Mouse (Mus musculus): Measurements from ENCODE around the gene Zfp710. TPM values are rescaled to one million over a fixed set of nuclear protein-coding genes. Genes with fewer than 3 reads are reported as not detected.

Gene Zfp710
- total RNA-seq, 1 experiment, result 39.8 TPM

GRCm38 (mm10) chr7:79994476-79994875 is 30.1 kb upstream of the Zfp710 start:
- Histone ChIP-seq H3K9me3 (ENCODE audit: control insufficient read depth, insufficient read depth, low read depth, low read length) (no peaks in the 10 kb centered on the region), H3K4me1 (ENCODE audit: control insufficient read depth in 2 of 2, insufficient read depth in 2 of 2, low read length in 2 of 2, poor library complexity in 1 of 2) (no peaks in the 10 kb centered on the region; a peak in 1 of 4 replicates), H3K9ac (ENCODE audit: insufficient read depth, low read depth, low read length, poor library complexity, severe bottlenecking) (0 out of 2 replicates have a peak overlapping the region, but pooled peaks have one; percentile 34), H3K4me3 (ENCODE audit: insufficient read depth in 1 of 2, low read depth in 1 of 2, low read length in 2 of 2, poor library complexity in 1 of 2, severe bottlenecking in 1 of 2) (peak overlapping the region; percentile 52 to 70; a peak in 3 of 4 replicates), H3K27ac (ENCODE audit: insufficient read depth, low read depth, low read length, poor library complexity, severe bottlenecking) (no peak overlapping the region), H3K36me3 (ENCODE audit: control insufficient read depth, insufficient read depth, low read length, poor library complexity, severe bottlenecking) (no peaks in the 10 kb centered on the region)
- DNase-seq (ENCODE audit: low read depth, low spot score), result peak; percentile 39
- TF ChIP-seq ZC3H11A (IDR thresholded peaks at IDR 0.05; ENCODE audit: borderline replicate concordance, low read depth, low read length) (peak; percentile 41; the same call in 1 of the 2 replicates), CHD2 (IDR thresholded peaks at IDR 0.05; ENCODE audit: low read depth, low read length) (no peak)
- in situ Hi-C loops (cut with MboI; ENCODE audit: low sequenced_read_pairs in 2 of 2, unreplicated experiment in 2 of 2), result no loop called here

GRCm38 (mm10) chr7:79997761-79998160 is 26.9 kb upstream of the Zfp710 start:
- Histone ChIP-seq H3K9ac (ENCODE audit: insufficient read depth, low read depth, low read length, poor library complexity, severe bottlenecking) (no peak overlapping the region), H3K4me3 (ENCODE audit: insufficient read depth in 1 of 2, low read depth in 1 of 2, low read length in 2 of 2, poor library complexity in 1 of 2, severe bottlenecking in 1 of 2) (no peak overlapping the region), H3K4me1 (ENCODE audit: control insufficient read depth in 2 of 2, insufficient read depth in 2 of 2, low read length in 2 of 2, poor library complexity in 1 of 2) (no peaks in the 10 kb centered on the region; a peak in 1 of 4 replicates), H3K36me3 (ENCODE audit: control insufficient read depth, insufficient read depth, low read length, poor library complexity, severe bottlenecking) (no peaks in the 10 kb centered on the region), H3K27ac (ENCODE audit: insufficient read depth, low read depth, low read length, poor library complexity, severe bottlenecking) (no peak overlapping the region), H3K9me3 (ENCODE audit: control insufficient read depth, insufficient read depth, low read depth, low read length) (no peaks in the 10 kb centered on the region)
- DNase-seq (ENCODE audit: low read depth, low spot score), result no peak
- in situ Hi-C loops (cut with MboI; ENCODE audit: low sequenced_read_pairs in 2 of 2, unreplicated experiment in 2 of 2), result no loop called here
- TF ChIP-seq HCFC1 (IDR thresholded peaks at IDR 0.05; ENCODE audit: borderline replicate concordance, insufficient read depth, low read length) (no peak), ZC3H11A (IDR thresholded peaks at IDR 0.05; ENCODE audit: borderline replicate concordance, low read depth, low read length) (no peak), ZNF384 (IDR thresholded peaks at IDR 0.05; ENCODE audit: low read depth, low read length) (no peak), MAFK (IDR thresholded peaks at IDR 0.05; ENCODE audit: insufficient read depth, low read depth, low read length) (no peak), CHD2 (IDR thresholded peaks at IDR 0.05; ENCODE audit: low read depth, low read length) (no peak)

- H3K4me1 ChIP-seq (ENCODE audit: control insufficient read depth in 2 of 2, insufficient read depth in 2 of 2, low read length in 2 of 2, poor library complexity in 1 of 2), result peaks cover 0 to 3% of the 10 kb centered on the region in 2 experiments; a peak in 2 of 4 replicates
- H3K36me3 ChIP-seq (ENCODE audit: control insufficient read depth, insufficient read depth, low read length, poor library complexity, severe bottlenecking), result no peaks in the 10 kb centered on the region
- no peak overlapping the region for H3K4me3 ChIP-seq (ENCODE audit: insufficient read depth in 1 of 2, low read depth in 1 of 2, low read length in 2 of 2, poor library complexity in 1 of 2, severe bottlenecking in 1 of 2)
- no peak overlapping the region for H3K27ac ChIP-seq (ENCODE audit: insufficient read depth, low read depth, low read length, poor library complexity, severe bottlenecking)
- no peaks in the 10 kb centered on the region for H3K9me3 ChIP-seq (ENCODE audit: control insufficient read depth, insufficient read depth, low read depth, low read length)
- no peak for TF ChIP-seq ZC3H11A (IDR thresholded peaks at IDR 0.05; ENCODE audit: borderline replicate concordance, low read depth, low read length)
- TF ChIP-seq MAFK (IDR thresholded peaks at IDR 0.05; ENCODE audit: insufficient read depth, low read depth, low read length), result no peak
- TF ChIP-seq HCFC1 (IDR thresholded peaks at IDR 0.05; ENCODE audit: borderline replicate concordance, insufficient read depth, low read length), result no peak
- TF ChIP-seq CHD2 (IDR thresholded peaks at IDR 0.05; ENCODE audit: low read depth, low read length), result no peak
- TF ChIP-seq ZNF384 (IDR thresholded peaks at IDR 0.05; ENCODE audit: low read depth, low read length), result no peak
- DNase-seq (ENCODE audit: low read depth, low spot score), result no peak
- no peak overlapping the region for H3K9ac ChIP-seq (ENCODE audit: insufficient read depth, low read depth, low read length, poor library complexity, severe bottlenecking)
- in situ Hi-C loops (cut with MboI; ENCODE audit: low sequenced_read_pairs in 2 of 2, unreplicated experiment in 2 of 2), result no loop called here
Observed at GRCm38 (mm10) chr7:80002353-80003055, 22.1 kb upstream of the Zfp710 start.

- TF ChIP-seq ZNF384 (IDR thresholded peaks at IDR 0.05; ENCODE audit: low read depth, low read length) (no peak), ZC3H11A (IDR thresholded peaks at IDR 0.05; ENCODE audit: borderline replicate concordance, low read depth, low read length) (no peak), HCFC1 (IDR thresholded peaks at IDR 0.05; ENCODE audit: borderline replicate concordance, insufficient read depth, low read length) (no peak), MAFK (IDR thresholded peaks at IDR 0.05; ENCODE audit: insufficient read depth, low read depth, low read length) (no peak), CHD2 (IDR thresholded peaks at IDR 0.05; ENCODE audit: low read depth, low read length) (no peak)
- in situ Hi-C loops (cut with MboI; ENCODE audit: low sequenced_read_pairs in 2 of 2, unreplicated experiment in 2 of 2), result no loop called here
- Histone ChIP-seq H3K9ac (ENCODE audit: insufficient read depth, low read depth, low read length, poor library complexity, severe bottlenecking) (no peak overlapping the region), H3K9me3 (ENCODE audit: control insufficient read depth, insufficient read depth, low read depth, low read length) (no peaks in the 10 kb centered on the region), H3K27ac (ENCODE audit: insufficient read depth, low read depth, low read length, poor library complexity, severe bottlenecking) (no peak overlapping the region), H3K4me1 (ENCODE audit: control insufficient read depth in 2 of 2, insufficient read depth in 2 of 2, low read length in 2 of 2, poor library complexity in 1 of 2) (peaks cover 0 to 8% of the 10 kb centered on the region in 2 experiments; a peak in 2 of 4 replicates), H3K36me3 (ENCODE audit: control insufficient read depth, insufficient read depth, low read length, poor library complexity, severe bottlenecking) (no peaks in the 10 kb centered on the region), H3K4me3 (ENCODE audit: insufficient read depth in 1 of 2, low read depth in 1 of 2, low read length in 2 of 2, poor library complexity in 1 of 2, severe bottlenecking in 1 of 2) (peak overlapping the region in 1 of 2 experiments; percentile 3; a peak in 1 of 4 replicates)
- DNase-seq (ENCODE audit: low read depth, low spot score), result no peak
Observed at GRCm38 (mm10) chr7:80004776-80005554, 19.6 kb upstream of the Zfp710 start.

Data from ES-E14 (cell line).